Mouse (Mus musculus) brain, embryonic 14.5 days (tissue): ENCODE measurements at regions not wholly inside any gene's neighbourhood (a gene's known extent, or its start where the extent isn't known, plus 50 kb on each side); places are given as distances from the start of the nearest gene placed in this dataset.

Experiments used
- CTCF ChIP-seq: fragments of 200-500 bp; IDR thresholded peaks from 2 replicates; pipeline ENCODE4 v1.5.1; 2012; ENCODE audit warnings: inconsistent platforms, mild to moderate bottlenecking, moderate library complexity, borderline replicate concordance; ENCODE audit not compliant: insufficient read depth, insufficient read length; ENCODE audit errors: extremely low read depth
- POLR2A ChIP-seq: fragments of 200-500 bp; IDR thresholded peaks from 2 replicates; pipeline ENCODE4 v1.6.1; 2012; ENCODE audit warnings: mild to moderate bottlenecking, inconsistent platforms, borderline replicate concordance; ENCODE audit not compliant: poor library complexity, insufficient read depth, insufficient read length, severe bottlenecking; ENCODE audit errors: extremely low read depth

DNA sequence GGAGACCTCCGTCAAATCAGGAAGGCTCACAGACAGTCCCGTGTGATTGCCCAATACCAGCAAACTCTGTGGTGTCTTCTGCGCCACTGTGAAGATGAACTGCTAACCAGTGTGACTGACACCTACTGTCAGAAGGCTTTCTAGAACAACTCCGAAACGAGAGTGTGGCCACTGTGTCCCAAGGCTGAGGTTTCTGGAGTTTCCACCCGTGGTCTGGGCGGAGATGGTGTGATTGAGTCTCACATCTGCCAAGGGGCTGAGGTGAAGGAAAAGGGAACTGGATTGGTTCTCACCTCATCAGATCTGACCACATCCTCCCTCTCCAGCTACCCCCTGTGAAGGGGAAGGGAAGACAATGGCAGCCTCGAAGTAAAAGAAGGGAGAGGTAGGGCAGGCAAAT is 79.6 kb upstream of the 4930412O13Rik start:
- no peak for TF ChIP-seq POLR2A
- no peak for TF ChIP-seq CTCF
